Mouse (Mus musculus): ENCODE data around the gene C130026I21Rik.
"Not testable (repeated sequence)": the region's sequence is repeated elsewhere in the genome, so short reads cannot be mapped to it uniquely, and the experiment has no call there.

The C130026I21Rik gene

GRCm38 (mm10) chr1:85270466-85270865 lies at the start of gene C130026I21Rik:
Gene C130026I21Rik, minus strand, starts transcription at chr1:85270566.
- in situ Hi-C loops (cut with MseI, MboI), result not testable (repeated sequence)

- in situ Hi-C loops (cut with MseI, MboI), result not testable (repeated sequence)
These were observed 16.7 kb upstream of the C130026I21Rik start for GRCm38 (mm10) chr1:85287063-85287462.

GRCm38 (mm10) chr1:85276421-85276820 lies 6.1 kb upstream of the C130026I21Rik start:
- in situ Hi-C loops (cut with MseI, MboI), result not testable (repeated sequence)

GRCm38 (mm10) chr1:85258634-85259033 lies 11.7 kb downstream of the C130026I21Rik start:
- in situ Hi-C loops (cut with MseI, MboI), result not testable (repeated sequence)

GRCm38 (mm10) chr1:85255217-85255616 lies 15.1 kb downstream of the C130026I21Rik start:
- in situ Hi-C loops (cut with MseI, MboI), result not testable (repeated sequence)

- in situ Hi-C loops (cut with MseI, MboI), result not testable (repeated sequence)
These were observed 19.2 kb downstream of the C130026I21Rik start for GRCm38 (mm10) chr1:85251211-85251610.

GRCm38 (mm10) chr1:85248985-85249384 lies 21.4 kb downstream of the C130026I21Rik start:
- in situ Hi-C loops (cut with MseI, MboI), result not testable (repeated sequence)

GRCm38 (mm10) chr1:85246776-85247460 lies 23.4 kb downstream of the C130026I21Rik start:
- in situ Hi-C loops (cut with MseI, MboI), result not testable (repeated sequence)

- in situ Hi-C loops (cut with MseI, MboI), result not testable (repeated sequence)
These were observed 24.1 kb downstream of the C130026I21Rik start for GRCm38 (mm10) chr1:85246266-85246665.

- in situ Hi-C loops (cut with MseI, MboI), result not testable (repeated sequence)
These were observed 25.4 kb downstream of the C130026I21Rik start for GRCm38 (mm10) chr1:85244941-85245340.

GRCm38 (mm10) chr1:85243023-85243422 lies 27.3 kb downstream of the C130026I21Rik start:
- in situ Hi-C loops (cut with MseI, MboI), result not testable (repeated sequence)

GRCm38 (mm10) chr1:85239018-85239775 lies 31.2 kb downstream of the C130026I21Rik start:
- in situ Hi-C loops (cut with MseI, MboI), result not testable (repeated sequence)

- in situ Hi-C loops (cut with MseI, MboI), result not testable (repeated sequence)
These were observed 63.8 kb downstream of the C130026I21Rik start for GRCm38 (mm10) chr1:85206531-85206930.

- in situ Hi-C loops (cut with MseI, MboI), result not testable (repeated sequence)
These were observed 70.8 kb downstream of the C130026I21Rik start for GRCm38 (mm10) chr1:85199523-85199922.

- in situ Hi-C loops (cut with MseI, MboI), result not testable (repeated sequence)
These were observed 71.6 kb downstream of the C130026I21Rik start for GRCm38 (mm10) chr1:85198647-85199350.

GRCm38 (mm10) chr1:85196732-85197131 lies 73.6 kb downstream of the C130026I21Rik start:
- in situ Hi-C loops (cut with MseI, MboI), result not testable (repeated sequence)

- in situ Hi-C loops (cut with MseI, MboI), result not testable (repeated sequence)
These were observed 76.6 kb downstream of the C130026I21Rik start for GRCm38 (mm10) chr1:85193761-85194160.

- in situ Hi-C loops (cut with MseI, MboI), result not testable (repeated sequence)
These were observed 88.4 kb downstream of the C130026I21Rik start for GRCm38 (mm10) chr1:85181981-85182380.

GRCm38 (mm10) chr1:85178971-85179370 lies 91.4 kb downstream of the C130026I21Rik start:
- in situ Hi-C loops (cut with MseI, MboI), result not testable (repeated sequence)

- in situ Hi-C loops (cut with MseI, MboI), result not testable (repeated sequence)
These were observed 107.5 kb downstream of the C130026I21Rik start for GRCm38 (mm10) chr1:85162841-85163240.

GRCm38 (mm10) chr1:85155151-85155550 lies 115.2 kb downstream of the C130026I21Rik start:
- in situ Hi-C loops (cut with MseI, MboI), result not testable (repeated sequence)

GRCm38 (mm10) chr1:85133671-85134070 lies 136.7 kb downstream of the C130026I21Rik start:
- in situ Hi-C loops (cut with MseI, MboI), result not testable (repeated sequence)
